Mouse (Mus musculus) forebrain, embryonic 14.5 days (tissue): Measurements from ENCODE around the gene Cactin. TPM values are rescaled to one million over a fixed set of nuclear protein-coding genes. Genes with fewer than 3 reads are reported as not detected.

ENCODE experiments used
- ATAC-seq: fragments of 200-750 bp; cut with Nextera tagmentation; 2 replicates; pipeline ENCODE4 v1.8.0; 2017; ENCODE audit warnings: mild to moderate bottlenecking, moderate library complexity
- DNase-seq: peaks from one replicate; pipeline ENCODE4 v3.0.0-alpha.2; 2015; ENCODE audit warnings: low spot score
- H3K27ac ChIP-seq: fragments of 300-500 bp; sonication (generic); 2 replicates; pipeline ENCODE4 v1.5.1; 2014; ENCODE audit warnings: low read depth, mild to moderate bottlenecking, control low read depth, low read length, moderate library complexity
- H3K27me3 ChIP-seq: fragments of 300-500 bp; sonication (generic); replicated peaks from 2 replicates; pipeline ENCODE4 v1.6.1; 2014; ENCODE audit warnings: low read length, control low read depth, mixed read lengths; ENCODE audit not compliant: control insufficient read depth, insufficient read depth
- H3K36me3 ChIP-seq: fragments of 300-500 bp; sonication (generic); 2 replicates; pipeline ENCODE4 v1.6.1; 2014; ENCODE audit warnings: low read length, control low read depth; ENCODE audit not compliant: control insufficient read depth, insufficient read depth
- H3K4me1 ChIP-seq: fragments of 300-500 bp; sonication (generic); 2 replicates; pipeline ENCODE4 v1.6.1; 2014; ENCODE audit warnings: antibody characterized with exemption, low read length, control low read depth; ENCODE audit not compliant: control insufficient read depth, insufficient read depth
- H3K4me2 ChIP-seq: fragments of 300-500 bp; sonication (generic); 2 replicates; pipeline ENCODE4 v1.6.1; 2014; ENCODE audit warnings: mild to moderate bottlenecking, control low read depth, low read length
- H3K4me3 ChIP-seq: fragments of 300-500 bp; sonication (generic); 2 replicates; pipeline ENCODE4 v1.5.1; 2014; ENCODE audit warnings: low read depth, low read length, control low read depth
- H3K9ac ChIP-seq: fragments of 300-500 bp; sonication (generic); 2 replicates; pipeline ENCODE4 v1.6.1; 2014; ENCODE audit warnings: mild to moderate bottlenecking, low read length, control low read depth, moderate library complexity
- H3K9me3 ChIP-seq: fragments of 300-500 bp; sonication (generic); replicated peaks from 2 replicates; pipeline ENCODE4 v1.6.1; 2016; ENCODE audit warnings: low read length, control low read depth, mixed read lengths; ENCODE audit not compliant: control insufficient read depth
- WGBS: fragments of 180-500 bp; shearing (Covaris S2); extraction: QIAGEN DNeasy Blood & Tissue Kit; methylation state at CpG from one replicate; pipeline ENCODE4 v1.1.7; 2014; 5-methylcytosine and 5-hydroxymethylcytosine counted together
- polyA plus RNA-seq: library from polyadenylated mRNA; unstranded; fragments of >200 nt; fragmentation: Nextera tagmentation; extraction: Ambion mirVana; gene quantifications from 2 replicates; pipeline ENCODE4 v1.2.1, GENCODE M21; 2014

The Cactin gene
- polyA plus RNA-seq, 1 experiment from 2014 or later: 16.8 TPM

- WGBS: 41% methylated on average over 17 of the region's 17 CpGs
- H3K27ac ChIP-seq: no peak overlapping the region
- H3K4me1 ChIP-seq: no peaks in the 10 kb centered on the region
- no peaks in the 10 kb centered on the region for H3K36me3 ChIP-seq
- ATAC-seq: no peak
- H3K9ac ChIP-seq: no peak overlapping the region
- peaks cover 38% of the 10 kb centered on the region for H3K27me3 ChIP-seq
- no peaks in the 10 kb centered on the region for H3K9me3 ChIP-seq
- H3K4me3 ChIP-seq: no peak overlapping the region
- no peak overlapping the region for H3K4me2 ChIP-seq
- no peak for DNase-seq
Measured at GRCm38 (mm10) chr10:81340551-81341332, 19.8 kb downstream of the Cactin start.

DNA sequence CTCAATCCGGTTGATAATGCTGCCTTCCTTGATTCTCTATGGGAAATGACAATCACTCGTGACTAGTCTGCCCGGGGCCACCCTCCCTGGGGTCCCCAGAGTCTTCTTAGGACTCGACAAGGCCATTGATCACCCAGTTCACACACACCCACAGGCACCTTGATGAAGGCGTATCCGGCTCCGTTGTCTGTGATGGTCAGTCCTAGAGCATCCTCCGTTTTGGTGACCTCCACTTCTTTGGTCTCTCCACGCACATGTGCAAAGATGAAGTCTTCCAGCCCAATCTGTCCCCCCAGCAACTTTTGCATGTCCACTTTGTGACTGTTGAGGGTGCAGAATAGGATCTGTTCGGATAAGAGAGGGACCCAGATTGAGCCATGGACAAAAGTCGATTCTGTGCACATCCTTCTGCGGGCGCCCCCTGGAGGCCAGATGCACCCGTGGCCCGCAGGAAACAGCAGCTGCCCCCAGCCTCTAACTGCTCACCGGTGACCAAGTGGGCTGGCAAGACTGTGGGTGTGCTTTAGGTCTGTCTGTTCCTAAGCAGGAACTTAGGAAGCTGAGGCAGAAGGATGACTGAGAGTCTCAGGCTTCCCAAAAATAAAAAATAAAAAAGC is 20.5 kb downstream of the Cactin start:
- no peak for ATAC-seq
- H3K4me1 ChIP-seq: peaks cover under 1% of the 10 kb centered on the region; the same call in 1 of the 2 replicates
- H3K27me3 ChIP-seq: peaks cover 38% of the 10 kb centered on the region
- no peak overlapping the region for H3K4me2 ChIP-seq
- peak; percentile 52 for DNase-seq
- 37% methylated on average over 16 of the region's 16 CpGs for WGBS
- H3K27ac ChIP-seq: no peak overlapping the region
- H3K9ac ChIP-seq: no peak overlapping the region
- H3K36me3 ChIP-seq: no peaks in the 10 kb centered on the region
- H3K4me3 ChIP-seq: no peak overlapping the region
- no peaks in the 10 kb centered on the region for H3K9me3 ChIP-seq

DNA sequence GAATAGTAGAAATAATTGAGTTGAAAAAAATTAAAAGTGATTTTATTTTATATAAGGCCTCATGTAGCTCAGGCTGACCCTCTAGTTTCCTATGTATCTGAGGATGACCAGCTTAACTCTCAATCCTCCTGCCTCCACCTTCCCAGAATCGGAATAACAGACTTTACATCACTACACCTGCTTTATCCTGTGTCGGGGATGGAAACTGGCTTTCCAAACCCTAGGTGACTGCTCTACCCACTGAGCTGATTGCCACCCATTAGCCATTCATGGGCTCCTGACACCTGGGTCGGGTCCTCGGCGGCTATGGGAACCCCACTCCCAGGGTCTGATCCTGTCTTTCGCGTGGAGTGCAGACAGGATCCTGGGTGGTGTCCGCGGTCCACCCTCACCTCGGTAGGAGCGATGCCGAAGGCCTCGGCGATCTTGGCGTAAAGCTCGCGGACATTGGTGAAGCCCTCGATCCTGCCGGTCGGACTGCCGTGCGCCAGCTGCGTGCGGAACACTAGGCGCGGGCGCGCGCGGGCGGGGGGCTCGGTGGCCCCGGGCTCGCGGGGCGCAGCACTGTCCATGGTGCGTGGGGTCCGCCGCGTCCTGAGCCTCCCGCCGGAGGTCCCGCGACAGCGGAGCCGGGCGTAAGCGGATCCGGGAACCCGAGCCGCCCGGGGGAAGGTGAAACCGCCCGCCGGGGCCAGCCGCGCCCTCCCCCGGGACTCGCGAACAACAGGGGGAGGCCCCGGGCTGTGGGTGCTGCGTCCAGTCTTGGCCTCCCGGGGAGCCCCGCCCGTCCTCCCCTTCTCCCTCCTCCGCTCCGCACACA is 22.0 kb downstream of the Cactin start, which contains the start of gene Gipc3:
TSS of gene Gipc3 (minus strand) at position 581 of the 820 bp plus-strand sequence.
- peaks cover 38% of the 10 kb centered on the region for H3K27me3 ChIP-seq
- DNase-seq (no peak), ATAC-seq (no peak)
- peak within 1 kb of the TSS; percentile 58 for H3K4me2 ChIP-seq
- H3K9me3 ChIP-seq: no peaks in the 10 kb centered on the region
- peaks cover 8% of the 10 kb centered on the region; the same call in 1 of the 2 replicates for H3K4me1 ChIP-seq
- peaks cover 6% of the 10 kb centered on the region for H3K36me3 ChIP-seq
- H3K9ac ChIP-seq: peak within 1 kb of the TSS; percentile 59
- peak within 1 kb of the TSS; percentile 33 for H3K4me3 ChIP-seq
- WGBS: 4% methylated on average over 48 of the region's 67 CpGs
- no peak within 1 kb of the TSS for H3K27ac ChIP-seq

GRCm38 (mm10) chr10:81344421-81345161 is 23.7 kb downstream of the Cactin start:
- H3K9me3 ChIP-seq: no peaks in the 10 kb centered on the region
- DNase-seq (no peak), ATAC-seq (no peak)
- H3K36me3 ChIP-seq: peaks cover 10% of the 10 kb centered on the region
- H3K9ac ChIP-seq: no peak overlapping the region
- H3K4me3 ChIP-seq: no peak overlapping the region
- peaks cover 38% of the 10 kb centered on the region for H3K27me3 ChIP-seq
- H3K4me2 ChIP-seq: no peak overlapping the region
- no peak overlapping the region for H3K27ac ChIP-seq
- 52% methylated on average over 8 of the region's 8 CpGs for WGBS
- H3K4me1 ChIP-seq: peaks cover 12% of the 10 kb centered on the region

- DNase-seq: no peak
- no peak overlapping the region for H3K4me3 ChIP-seq
- H3K36me3 ChIP-seq: peaks cover 10% of the 10 kb centered on the region
- WGBS: 89% methylated on average over 4 of the region's 4 CpGs
- no peak overlapping the region for H3K27ac ChIP-seq
- peaks cover 38% of the 10 kb centered on the region for H3K27me3 ChIP-seq
- H3K9ac ChIP-seq: no peak overlapping the region
- no peak overlapping the region for H3K4me2 ChIP-seq
- no peaks in the 10 kb centered on the region for H3K9me3 ChIP-seq
- peaks cover 15% of the 10 kb centered on the region for H3K4me1 ChIP-seq
- ATAC-seq: no peak
Measured at GRCm38 (mm10) chr10:81345162-81345534, 24.2 kb downstream of the Cactin start.

DNA sequence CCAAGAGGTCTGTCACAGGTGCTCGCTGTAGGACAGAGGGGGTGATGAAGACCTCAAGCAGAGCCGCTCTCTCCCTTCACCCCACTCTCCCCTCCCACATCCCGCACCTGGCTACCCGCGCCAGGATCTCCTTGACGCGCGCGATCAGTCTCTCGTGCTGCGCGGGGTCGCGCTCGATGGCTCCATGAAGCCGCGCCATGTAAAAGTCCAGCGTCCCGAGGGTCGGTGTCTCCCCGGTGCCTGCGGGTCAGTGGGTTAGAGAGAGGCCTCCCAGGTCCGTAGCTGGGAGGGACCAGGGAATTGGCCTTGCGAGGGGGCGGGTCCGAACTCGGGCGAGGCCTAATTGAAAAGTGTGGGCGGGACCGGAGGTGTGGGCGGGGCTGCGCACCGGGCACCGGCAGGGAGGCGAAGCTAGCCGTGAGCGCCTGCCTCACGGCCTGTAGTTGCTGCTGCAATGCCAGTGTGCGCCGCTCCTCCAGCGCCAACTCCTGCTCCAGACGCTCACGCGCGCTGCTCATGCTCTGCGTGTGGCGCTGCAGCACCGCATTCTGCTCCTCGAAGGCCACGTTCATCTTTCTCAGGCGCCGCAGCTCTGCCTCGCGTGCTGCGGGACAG is 25.7 kb downstream of the Cactin start:
- H3K36me3 ChIP-seq: peaks cover 10% of the 10 kb centered on the region
- H3K27me3 ChIP-seq: peaks cover 31% of the 10 kb centered on the region
- DNase-seq (peak; percentile 78), ATAC-seq (no peak)
- WGBS: 4% methylated on average over 55 of the region's 55 CpGs
- H3K4me3 ChIP-seq: peak overlapping the region; percentile 13; the same call in 1 of the 2 replicates
- H3K4me1 ChIP-seq: peaks cover 15% of the 10 kb centered on the region
- no peaks in the 10 kb centered on the region for H3K9me3 ChIP-seq
- peak overlapping the region; percentile 48 for H3K4me2 ChIP-seq
- no peak overlapping the region for H3K27ac ChIP-seq
- H3K9ac ChIP-seq: peak overlapping the region; percentile 37

GRCm38 (mm10) chr10:81349146-81349545 is 28.2 kb downstream of the Cactin start:
- Histone ChIP-seq H3K4me2 (peak overlapping the region; percentile 92), H3K9ac (peak overlapping the region; percentile 79), H3K4me1 (peaks cover 15% of the 10 kb centered on the region), H3K27me3 (peaks cover 7% of the 10 kb centered on the region; the same call in 1 of the 2 replicates), H3K9me3 (no peaks in the 10 kb centered on the region), H3K4me3 (peak overlapping the region; percentile 72), H3K36me3 (peaks cover 10% of the 10 kb centered on the region), H3K27ac (no peak overlapping the region)
- WGBS: 4% methylated on average over 12 of the region's 12 CpGs
- DNase-seq: no peak
- no peak for ATAC-seq

GRCm38 (mm10) chr10:81349961-81350350 is 29.1 kb downstream of the Cactin start:
- Histone ChIP-seq H3K36me3 (peaks cover 10% of the 10 kb centered on the region), H3K4me3 (peak overlapping the region; percentile 72), H3K9me3 (no peaks in the 10 kb centered on the region), H3K9ac (peak overlapping the region; percentile 79), H3K4me1 (peaks cover 15% of the 10 kb centered on the region), H3K4me2 (peak overlapping the region; percentile 92), H3K27ac (no peak overlapping the region), H3K27me3 (peaks cover 3% of the 10 kb centered on the region; the same call in 1 of the 2 replicates)
- ATAC-seq: peak; percentile 25
- no peak for DNase-seq
- under 1% methylated on average over 28 of the region's 29 CpGs for WGBS
